Mouse (Mus musculus): ENCODE measurements around the gene Uqcc2.

Gene Uqcc2

GRCm38 (mm10) chr17:27074849-27075745 lies 58.6 kb downstream of the Uqcc2 start:
- DNase-seq (ENCODE audit: low spot score) = no peak

- DNase-seq (ENCODE audit: low spot score) = no peak
These were observed 59.5 kb downstream of the Uqcc2 start for GRCm38 (mm10) chr17:27074236-27074635.

GRCm38 (mm10) chr17:27073778-27074177 lies 59.9 kb downstream of the Uqcc2 start:
- no peak for DNase-seq (ENCODE audit: low spot score)

GRCm38 (mm10) chr17:27073126-27073525 lies 60.6 kb downstream of the Uqcc2 start:
- DNase-seq (ENCODE audit: low spot score) = no peak
